Mouse (Mus musculus) CH12.LX (cell line): ENCODE data around the gene Rap2c. TPM values are rescaled to one million over a fixed set of nuclear protein-coding genes. Genes with fewer than 3 reads are reported as not detected.

ENCODE experiments used
- DNase-seq: peaks from one replicate; pipeline ENCODE4 v3.0.0-alpha.2; 2013; ENCODE audit errors: extremely low read depth
- H3K27ac ChIP-seq: 2 replicates; pipeline ENCODE4 v1.5.1; 2012; ENCODE audit warnings: low read depth, mild to moderate bottlenecking, control low read depth, moderate library complexity; ENCODE audit not compliant: insufficient read depth
- H3K27me3 ChIP-seq: replicated peaks from 2 replicates; pipeline ENCODE3; 2012; ENCODE audit warnings: inconsistent platforms
- H3K36me3 ChIP-seq, 2 experiments: replicated peaks in 1 of 2; 2 replicates each; pipeline versions ENCODE3 to v1.6.1; 2012; ENCODE audit warnings: inconsistent platforms in 1 of 2, low read length in 1 of 2, mild to moderate bottlenecking in 1 of 2, mixed read lengths in 1 of 2, moderate library complexity in 1 of 2; ENCODE audit not compliant: control insufficient read depth in 1 of 2, insufficient read depth in 1 of 2
- H3K4me1 ChIP-seq, 2 experiments: 2 replicates each; pipeline ENCODE4 v1.6.1; 2012; ENCODE audit warnings: inconsistent platforms in 1 of 2, moderate library complexity in 1 of 2; ENCODE audit not compliant: insufficient read depth in 2 of 2, control insufficient read depth in 1 of 2
- H3K4me2 ChIP-seq: 2 replicates; pipeline ENCODE4 v1.6.1; 2012; ENCODE audit warnings: low read depth, mild to moderate bottlenecking, control low read depth; ENCODE audit not compliant: poor library complexity, insufficient read depth, severe bottlenecking
- H3K4me3 ChIP-seq, 3 experiments: fragments of 150-350 bp in 1 of 3; sonication (generic) in 1 of 3; replicated peaks in 1 of 3; 2 replicates each; pipeline versions ENCODE3 to v1.5.1; 2011 to 2012; ENCODE audit warnings: low read depth in 2 of 3, low read length in 2 of 3, mild to moderate bottlenecking in 2 of 3, moderate library complexity in 2 of 3, control low read depth in 1 of 3, improper control_type of control experiment in 1 of 3, inconsistent platforms in 1 of 3, mixed read lengths in 1 of 3; ENCODE audit not compliant: poor library complexity in 1 of 3
- H3K79me2 ChIP-seq: replicated peaks from 2 replicates; pipeline ENCODE4 v1.6.1; 2012; ENCODE audit warnings: mild to moderate bottlenecking, moderate library complexity; ENCODE audit not compliant: control insufficient read depth, poor library complexity, insufficient read depth, severe bottlenecking; ENCODE audit errors: extremely low read depth
- H3K9ac ChIP-seq: 2 replicates; pipeline ENCODE4 v1.6.1; 2012; ENCODE audit warnings: low read depth, mild to moderate bottlenecking, control low read depth, moderate library complexity; ENCODE audit not compliant: insufficient read depth
- H3K9me3 ChIP-seq: replicated peaks from 2 replicates; pipeline ENCODE3; 2012; ENCODE audit warnings: low read length, inconsistent platforms, mixed read lengths
- CTCF ChIP-seq, 2 experiments: IDR thresholded peaks in 1 of 2; conservative IDR thresholded peaks in 1 of 2; 2 replicates each; pipeline ENCODE4 v1.5.1; 2011 to 2012; ENCODE audit warnings: low read depth in 2 of 2, low read length in 2 of 2, improper control_type of control experiment in 1 of 2, inconsistent platforms in 1 of 2, mild to moderate bottlenecking in 1 of 2, moderate library complexity in 1 of 2
- E2F4 ChIP-seq: IDR thresholded peaks from 2 replicates; pipeline ENCODE4 v1.6.1; 2011; ENCODE audit warnings: low read depth, low read length, improper control_type of control experiment; ENCODE audit not compliant: insufficient replicate concordance
- ELF1 ChIP-seq: IDR thresholded peaks from 2 replicates; pipeline ENCODE4 v1.6.1; 2014; ENCODE audit warnings: low read depth, mild to moderate bottlenecking, inconsistent platforms, low read length, improper control_type of control experiment
- ETS1 ChIP-seq: conservative IDR thresholded peaks from 2 replicates; pipeline ENCODE4 v1.6.1; 2012; ENCODE audit warnings: low read depth, mild to moderate bottlenecking, inconsistent platforms, low read length, improper control_type of control experiment, moderate library complexity
- HCFC1 ChIP-seq: IDR thresholded peaks from 2 replicates; pipeline ENCODE4 v1.6.1; 2012; ENCODE audit warnings: low read depth, mild to moderate bottlenecking, inconsistent platforms, low read length, improper control_type of control experiment
- IRF4 ChIP-seq: IDR thresholded peaks from 2 replicates; pipeline ENCODE4 v1.6.1; 2014; ENCODE audit warnings: low read depth, mild to moderate bottlenecking, inconsistent platforms, low read length, improper control_type of control experiment
- JUN ChIP-seq: IDR thresholded peaks from 2 replicates; pipeline ENCODE4 v1.6.1; 2011; ENCODE audit warnings: low read depth, mild to moderate bottlenecking, low read length, improper control_type of control experiment, moderate library complexity; ENCODE audit not compliant: insufficient read depth
- JUND ChIP-seq: conservative IDR thresholded peaks from 2 replicates; pipeline ENCODE4 v1.6.1; 2011; ENCODE audit warnings: low read depth, low read length, improper control_type of control experiment
- MAZ ChIP-seq: IDR thresholded peaks from 2 replicates; pipeline ENCODE4 v1.6.1; 2012; ENCODE audit warnings: low read depth, mild to moderate bottlenecking, inconsistent platforms, low read length, improper control_type of control experiment, moderate library complexity
- NELFE ChIP-seq: IDR thresholded peaks from 2 replicates; pipeline ENCODE4 v1.6.1; 2011; ENCODE audit warnings: low read depth, low read length, improper control_type of control experiment
- PAX5 ChIP-seq: IDR thresholded peaks from 2 replicates; pipeline ENCODE4 v1.6.1; 2012; ENCODE audit warnings: low read length, inconsistent platforms, mixed read lengths
- POLR2AphosphoS2 ChIP-seq: IDR thresholded peaks from 2 replicates; pipeline ENCODE4 v1.6.1; 2011; ENCODE audit warnings: low read depth, low read length, improper control_type of control experiment
- RAD21 ChIP-seq: IDR thresholded peaks from 2 replicates; pipeline ENCODE4 v1.6.1; 2011; ENCODE audit warnings: low read depth, mild to moderate bottlenecking, low read length, improper control_type of control experiment, moderate library complexity
- SIN3A ChIP-seq: IDR thresholded peaks from 2 replicates; pipeline ENCODE4 v1.6.1; 2012; ENCODE audit warnings: low read length, improper control_type of control experiment, inconsistent platforms
- TBP ChIP-seq: conservative IDR thresholded peaks from 2 replicates; pipeline ENCODE4 v1.6.1; 2011; ENCODE audit warnings: low read depth, low read length, improper control_type of control experiment
- UBTF ChIP-seq: IDR thresholded peaks from 2 replicates; pipeline ENCODE4 v1.6.1; 2012; ENCODE audit warnings: low read depth, mild to moderate bottlenecking, inconsistent platforms, low read length, improper control_type of control experiment, moderate library complexity
- ZC3H11A ChIP-seq: IDR thresholded peaks from 2 replicates; pipeline ENCODE4 v1.6.1; 2012; ENCODE audit warnings: low read depth, mild to moderate bottlenecking, inconsistent platforms, low read length, improper control_type of control experiment
- ZMIZ1 ChIP-seq: IDR thresholded peaks from 2 replicates; pipeline ENCODE4 v1.6.1; 2012; ENCODE audit warnings: low read depth, mild to moderate bottlenecking, inconsistent platforms, low read length, improper control_type of control experiment
- dilution Hi-C: fragments of 300-500 bp; cut with MboI; formaldehyde crosslinking; loops from 2 replicates; pipeline ENCODE4 v1.14.3; 2020; ENCODE audit warnings: low sequenced_read_pairs; ENCODE audit not compliant: extremely low pct_unique_long_range_greater_than_20kb, extremely low pct_ligation_motif_present
- in situ Hi-C: fragments of 300-500 bp; cut with MboI; formaldehyde crosslinking; loops from 3 replicates; pipeline ENCODE4 v1.14.3; 2019; ENCODE audit warnings: low sequenced_read_pairs, low pct_ligation_motif_present, low pct_unique_long_range_greater_than_20kb, mixed read lengths
- polyA plus RNA-seq: library from polyadenylated mRNA; unstranded; fragments of >175 nt; gene quantifications from 2 replicates; pipeline ENCODE4 v1.2.1, GENCODE M21; 2012; ENCODE audit warnings: low read depth; ENCODE audit not compliant: insufficient read length
- total RNA-seq, 2 experiments: library from RNA; depleted of rRNA; stranded (reverse); fragments of 300-350 nt in 1 of 2; fragments of >200 nt in 1 of 2; gene quantifications; 2 replicates each; pipeline ENCODE4 v1.2.3; 2012 to 2014

Rap2c gene
- total and polyA plus RNA-seq, 3 experiments = 10.0 to 31.7 (median 28.8) TPM

- TF ChIP-seq POLR2AphosphoS2 (no peak), UBTF (no peak), E2F4 (no peak), PAX5 (no peak), NELFE (no peak), JUND (no peak), ZC3H11A (no peak), MAZ (no peak), ZMIZ1 (no peak), IRF4 (no peak), ETS1 (no peak), JUN (no peak), ELF1 (no peak), HCFC1 (no peak), CTCF (conservative IDR thresholded peaks at IDR 0.05 in 1 of 2, IDR thresholded peaks at IDR 0.05 in 1 of 2; ENCODE audit: low read depth in 2 of 2, low read length in 2 of 2) (no peak), SIN3A (no peak), TBP (no peak), RAD21 (no peak)
- in situ Hi-C loops = no loop called here
- no peaks in the 10 kb centered on the region for H3K9me3 ChIP-seq
- H3K27ac ChIP-seq = no peak overlapping the region
- DNase-seq = no peak
- H3K79me2 ChIP-seq = no peaks in the 10 kb centered on the region
- H3K4me1 ChIP-seq = no peaks in the 10 kb centered on the region
- H3K4me2 ChIP-seq = no peak overlapping the region
- no peak overlapping the region for H3K9ac ChIP-seq
- no peak overlapping the region for H3K4me3 ChIP-seq
- H3K36me3 ChIP-seq = no peaks in the 10 kb centered on the region
- dilution Hi-C loops = no loop called here
- H3K27me3 ChIP-seq = no peaks in the 10 kb centered on the region
These were observed 54.9 kb downstream of the Rap2c start for GRCm38 (mm10) chrX:50962955-50963354.

Other genes starting within 250 kb of the Rap2c start
- gene Stk26, start 177.0 kb downstream of the Rap2c start, total RNA-seq (2012; rRNA removed) = 0.04 and 0.21 TPM in 2 replicates
- gene Stk26, start 177.0 kb downstream of the Rap2c start, total RNA-seq (2014; rRNA removed) = 0.72 and 0.92 TPM in 2 replicates
- gene Stk26, start 177.0 kb downstream of the Rap2c start, polyA plus RNA-seq = 0.35 and 0.57 TPM in 2 replicates
- not detected in 2 replicates for gene Frmd7, start 75.3 kb downstream of the Rap2c start, total RNA-seq (2012; rRNA removed)
- gene Frmd7, start 75.3 kb downstream of the Rap2c start, total RNA-seq (2014; rRNA removed) = not detected in 2 replicates
- not detected in 2 replicates for gene Frmd7, start 75.3 kb downstream of the Rap2c start, polyA plus RNA-seq
- gene Mbnl3, start 188.5 kb upstream of the Rap2c start, total RNA-seq (2012; rRNA removed) = 6.6 and 8.4 TPM in 2 replicates
- 11.8 and 12.5 TPM in 2 replicates for gene Mbnl3, start 188.5 kb upstream of the Rap2c start, total RNA-seq (2014; rRNA removed)
- gene Mbnl3, start 188.5 kb upstream of the Rap2c start, polyA plus RNA-seq = 14.2 and 14.4 TPM in 2 replicates